Mouse (Mus musculus): ENCODE data around the gene Lrch1.

DNA sequence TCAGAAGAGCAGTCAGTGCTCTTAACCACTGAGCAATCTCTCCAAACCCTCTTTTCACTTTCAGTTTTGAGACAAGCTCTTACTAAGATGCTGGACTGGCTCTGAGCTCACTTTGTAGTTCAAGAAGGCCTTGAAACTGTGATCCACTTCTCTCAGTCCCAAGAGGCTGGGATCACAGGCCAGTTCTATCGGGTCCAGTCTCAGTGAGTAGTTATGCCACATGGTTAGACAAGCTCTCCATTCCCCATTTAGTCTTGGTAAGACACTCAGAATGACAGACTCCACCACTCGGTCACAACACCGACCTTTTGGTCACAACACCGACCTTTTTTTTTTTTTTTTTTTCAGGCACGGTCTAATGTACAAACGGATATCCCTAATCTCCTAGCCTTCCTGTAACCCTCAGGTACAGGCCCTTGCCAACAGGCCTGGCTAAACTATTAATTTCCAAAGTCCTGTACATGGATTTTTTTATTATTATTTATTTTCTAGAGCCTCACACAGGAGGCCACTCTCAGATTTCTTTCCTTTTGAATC lies 4.0 kb downstream of the Lrch1 start:
- TF ChIP-seq CTCF (conservative IDR thresholded peaks at IDR 0.05; ENCODE audit: insufficient read depth, insufficient read length, low read depth, low read length) (no peak), POLR2A (IDR thresholded peaks at IDR 0.05; ENCODE audit: low read depth, low read length) (no peak)
